Mouse (Mus musculus): ENCODE results near the gene Defb30.

Gene Defb30

DNA sequence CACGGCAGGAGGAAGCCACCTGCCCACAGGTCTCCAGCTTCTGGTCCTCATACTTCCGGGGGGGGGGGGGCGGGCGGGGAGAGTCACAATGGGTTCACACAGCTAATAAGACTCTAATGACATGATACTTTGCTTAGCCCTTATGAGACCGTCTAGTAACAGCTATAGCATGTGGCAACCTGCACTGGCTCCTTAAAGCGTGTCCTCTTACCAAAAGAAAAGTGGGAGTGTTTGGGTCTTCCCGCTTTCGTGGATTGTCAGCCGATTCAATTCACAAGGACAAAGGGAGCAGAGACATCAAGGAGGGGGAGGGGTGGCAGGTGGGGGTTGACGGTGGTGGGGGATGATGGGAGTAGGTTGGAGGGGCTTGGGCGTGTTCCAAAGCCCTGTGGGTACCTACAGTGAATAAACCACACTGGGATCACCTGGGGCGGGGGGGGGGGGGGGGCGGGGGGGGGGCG is at the start of gene Defb30:
Gene Defb30 (minus strand): TSS at position 51 of the 461 bp plus-strand sequence.
- WGBS, result 67% methylated on average over 14 of the region's 14 CpGs

DNA sequence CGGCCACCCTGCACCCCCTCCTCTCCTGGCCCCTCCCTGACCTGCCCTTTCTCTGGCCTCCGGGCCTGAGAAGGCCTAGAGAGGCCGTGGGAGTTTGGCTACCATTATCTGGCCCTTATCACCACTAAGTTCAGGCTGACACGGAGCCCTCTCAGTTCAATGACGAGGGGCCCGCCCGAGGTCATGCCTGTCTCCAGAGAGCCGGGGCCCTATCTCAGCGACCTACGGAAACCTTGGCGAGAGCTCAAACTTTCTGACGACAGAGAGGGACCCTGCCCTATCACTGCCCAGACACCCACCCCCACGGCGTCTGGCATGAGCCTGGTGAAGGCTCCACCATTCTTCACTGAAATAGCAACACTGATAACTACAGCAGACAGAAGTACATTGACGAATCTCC is 17.9 kb upstream of the Defb30 start:
- WGBS, result 84% methylated on average over 15 of the region's 15 CpGs

DNA sequence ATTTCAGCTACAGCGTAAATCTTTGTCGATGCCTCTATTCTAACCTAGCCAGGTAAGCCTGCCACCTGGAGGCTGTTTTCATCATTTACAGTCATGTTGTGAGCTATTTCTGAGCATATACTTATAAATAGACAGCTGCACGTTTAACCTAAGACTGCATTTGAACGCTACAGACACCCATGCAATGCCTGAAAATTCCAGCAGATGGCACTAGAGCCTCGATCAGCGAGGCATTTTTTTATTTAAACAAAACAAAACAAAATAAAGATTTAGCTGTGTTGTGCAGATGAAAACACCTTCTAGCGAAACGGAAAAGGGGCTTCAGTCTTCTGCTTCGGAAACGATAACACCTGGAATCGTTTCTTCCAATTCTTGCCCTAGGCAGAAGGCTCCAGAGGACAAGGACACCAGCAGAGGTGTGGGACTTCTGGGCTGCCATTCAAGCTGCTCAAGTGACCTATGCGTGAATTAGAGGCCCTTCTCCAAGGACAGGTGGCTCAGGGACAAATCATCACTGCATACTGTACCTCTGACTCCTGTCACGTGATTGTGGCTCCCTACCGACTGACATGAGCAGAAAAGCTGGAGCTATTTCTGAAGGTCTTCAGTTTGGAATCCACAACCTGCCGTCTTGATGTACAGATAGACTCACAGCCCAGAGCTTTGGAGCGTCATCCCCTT is 17.0 kb upstream of the Defb30 start:
- WGBS, result 18% methylated on average over 16 of the region's 16 CpGs

DNA sequence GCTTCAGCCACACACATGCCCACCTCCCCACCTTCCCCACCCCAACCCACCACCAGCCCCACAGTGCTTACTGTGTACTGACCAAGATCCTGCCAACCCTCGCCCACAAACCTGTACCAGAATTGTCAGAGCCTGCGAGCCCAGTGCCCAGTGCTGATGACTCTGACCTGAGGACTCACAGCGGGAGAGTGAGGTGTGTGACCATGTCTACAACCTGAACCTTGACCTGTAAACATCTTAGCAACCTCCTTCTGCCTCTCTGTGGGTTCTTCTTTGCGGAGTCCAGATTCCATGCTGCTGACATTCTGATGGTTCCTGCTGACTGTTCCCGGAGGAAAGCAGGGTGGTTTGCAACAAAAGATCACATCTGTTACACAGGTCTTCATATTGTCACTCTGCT is 15.6 kb upstream of the Defb30 start:
- 77% methylated on average over 5 of the region's 5 CpGs for WGBS

DNA sequence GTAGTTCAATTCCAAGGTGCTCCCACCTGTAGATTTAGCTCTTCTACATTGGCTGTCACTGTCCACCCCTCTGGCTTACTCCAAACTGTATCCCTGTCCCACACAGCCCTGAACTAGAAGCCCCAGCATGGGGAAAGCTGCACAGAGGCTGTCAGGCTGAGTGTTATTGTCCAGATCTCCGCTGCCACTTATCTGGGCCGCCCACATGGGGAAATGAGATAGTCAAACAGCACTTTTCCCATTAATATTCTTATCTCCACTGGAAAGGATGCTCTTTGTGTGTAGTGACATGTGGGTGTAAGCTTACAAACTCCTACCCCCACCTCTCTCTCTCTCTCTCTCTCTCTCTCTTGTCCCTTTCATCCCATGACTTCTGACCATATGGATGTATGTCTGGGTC is 12.4 kb upstream of the Defb30 start:
- WGBS, result 98% methylated on average over 2 of the region's 2 CpGs

DNA sequence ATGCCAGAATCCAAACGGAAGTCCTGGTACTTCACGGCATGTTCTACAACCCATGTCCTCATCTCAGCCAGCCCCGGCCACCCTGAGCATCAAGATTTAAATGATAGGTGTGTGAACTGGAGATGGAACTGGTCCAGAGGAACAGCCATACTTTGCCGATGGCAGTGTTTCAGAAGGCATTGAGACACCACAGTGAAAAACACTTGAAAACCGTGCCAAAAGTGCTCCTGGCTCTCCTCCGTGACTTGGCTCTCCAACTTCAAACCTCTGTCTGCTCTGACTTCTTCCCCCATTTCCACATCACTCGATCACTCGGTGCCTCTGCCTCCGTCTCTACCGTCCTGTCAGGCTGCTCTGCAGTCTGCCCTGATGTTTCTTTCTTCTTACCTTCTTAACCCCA is 10.6 kb upstream of the Defb30 start:
- WGBS, result 60% methylated on average over 10 of the region's 10 CpGs

DNA sequence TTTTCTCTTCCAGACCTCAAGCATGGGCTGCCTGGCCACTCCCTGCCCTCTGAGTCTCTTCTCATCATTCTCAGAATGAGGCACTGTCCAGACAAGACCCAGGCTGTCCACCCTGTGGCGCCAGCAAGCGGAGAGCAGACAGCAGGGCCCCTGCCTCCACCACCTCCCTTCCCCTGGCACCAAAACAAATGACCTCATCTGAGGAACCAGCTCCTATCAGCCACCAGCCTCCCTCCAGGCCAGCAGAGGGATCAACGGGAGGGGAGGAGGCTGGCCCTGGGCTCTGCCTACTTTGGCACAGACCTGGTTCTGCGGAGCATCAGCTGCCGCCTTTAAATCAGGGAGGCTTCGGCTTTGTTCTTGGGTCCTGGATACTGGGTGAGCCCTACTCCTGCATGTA is 5.0 kb upstream of the Defb30 start:
- WGBS, result 33% methylated on average over 6 of the region's 6 CpGs

DNA sequence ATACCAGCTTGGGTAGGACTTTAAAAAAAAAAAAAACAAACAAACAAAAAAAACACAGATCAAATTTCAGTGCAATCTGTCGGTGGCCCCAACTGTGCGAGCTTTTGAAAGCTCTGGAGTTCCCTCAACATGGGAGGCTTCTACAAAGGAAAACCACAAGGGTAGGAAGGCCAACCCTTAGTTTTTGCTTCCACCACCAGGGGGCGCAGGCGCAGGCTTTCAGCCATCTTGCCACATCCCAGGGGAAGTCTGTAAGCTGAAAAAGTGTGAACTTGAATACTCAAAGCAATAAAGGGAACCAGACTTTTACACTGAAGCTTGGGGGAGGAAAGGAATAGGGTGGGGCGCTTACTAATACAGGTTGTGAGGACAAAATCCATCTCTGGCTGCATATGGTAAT is 1.0 kb upstream of the Defb30 start:
- WGBS, result 41% methylated on average over 5 of the region's 5 CpGs

DNA sequence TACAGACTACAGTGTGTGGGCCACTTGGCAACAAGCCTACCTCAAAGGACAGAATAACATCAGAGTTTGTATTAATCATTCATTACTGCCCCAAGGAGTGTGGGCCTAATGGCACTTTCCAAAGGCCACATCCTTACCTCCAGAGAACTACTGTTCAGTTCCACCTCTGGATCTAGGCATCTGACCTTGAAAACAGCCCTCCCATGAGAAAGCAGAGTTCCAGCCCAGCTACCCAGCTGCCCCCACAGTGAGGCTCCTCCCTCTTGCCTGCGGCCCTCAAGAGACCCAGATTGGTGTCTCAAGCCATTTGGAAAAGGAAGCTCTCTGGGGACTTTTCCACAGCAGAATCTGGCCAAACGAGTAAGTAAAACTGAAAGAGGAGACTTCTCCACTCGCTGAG is 3.1 kb downstream of the Defb30 start, which contains the start of gene Defb42:
Gene Defb42 (plus strand): TSS at position 301 of the 400 bp plus-strand sequence.
- WGBS, result 83% methylated on average over 3 of the region's 3 CpGs

DNA sequence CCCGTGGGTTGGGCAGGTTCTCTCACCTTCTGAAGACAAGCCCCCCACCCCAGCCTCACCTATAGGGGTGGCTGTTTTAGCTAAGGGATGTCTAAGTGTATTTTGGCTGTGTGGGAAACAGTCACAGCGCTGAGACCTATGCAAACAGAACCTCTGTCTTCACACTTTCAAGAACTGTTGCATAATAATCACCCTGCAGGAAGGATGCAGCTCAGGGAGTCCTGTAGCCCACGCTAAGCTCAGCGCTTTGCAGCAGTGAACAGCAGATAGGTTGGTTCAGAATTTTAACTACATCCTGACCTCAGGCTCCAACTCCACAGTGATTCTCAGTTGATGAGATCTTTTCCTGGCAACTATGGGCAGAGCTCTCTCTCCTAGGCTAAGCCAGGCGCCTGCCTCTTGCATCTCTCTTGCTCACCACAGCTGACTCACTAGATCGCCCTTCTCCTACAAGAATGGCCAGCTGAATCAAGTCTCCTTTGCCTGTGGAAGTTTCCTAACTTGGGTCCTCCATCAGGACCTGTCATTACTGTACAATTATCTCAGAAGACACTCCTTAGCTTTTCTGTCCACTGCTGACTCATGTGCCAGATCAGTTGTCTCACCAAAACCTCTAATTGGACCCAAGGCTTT is 29.1 kb downstream of the Defb30 start:
- 45% methylated on average over 6 of the region's 6 CpGs for WGBS

DNA sequence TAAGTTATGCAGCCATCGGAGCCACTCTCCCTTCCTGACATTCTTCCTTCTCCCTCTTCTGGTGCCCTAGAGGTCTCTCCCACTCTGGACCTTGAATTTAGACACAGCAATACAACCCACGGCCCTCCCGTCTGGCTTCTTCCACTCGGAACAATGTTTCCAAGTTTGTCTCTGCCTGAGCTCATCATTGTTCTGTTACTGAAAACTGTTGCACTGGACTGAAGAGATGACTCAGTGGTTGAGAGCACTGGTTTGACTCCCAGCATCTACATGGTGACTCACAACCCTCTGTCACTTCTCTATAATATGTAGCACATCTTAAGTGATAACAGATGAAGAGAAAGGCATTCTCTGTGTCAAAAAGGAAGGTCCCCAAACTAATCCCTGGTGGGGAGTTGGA is 35.1 kb downstream of the Defb30 start:
- WGBS, result 52% methylated on average over 4 of the region's 4 CpGs

DNA sequence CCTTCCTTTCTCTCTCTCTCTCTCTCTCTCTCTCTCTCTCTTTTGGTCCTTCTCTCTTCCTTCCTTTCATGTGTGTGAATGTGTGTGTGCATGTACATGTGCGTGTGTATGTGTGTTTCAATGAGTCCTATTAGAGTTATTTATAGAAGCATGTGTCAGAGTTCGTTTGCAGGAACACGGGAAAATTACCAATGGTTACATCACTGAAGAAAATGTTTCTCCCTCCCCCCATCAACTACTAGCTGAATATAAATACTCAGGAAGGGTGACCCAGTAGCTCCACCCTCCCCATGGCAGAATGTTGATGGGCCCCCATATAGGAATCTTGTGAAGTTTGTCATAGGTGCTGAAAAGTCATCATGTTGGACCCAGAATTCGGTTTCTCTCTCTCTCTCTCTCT is 36.7 kb downstream of the Defb30 start:
- WGBS, result 70% methylated on average over 4 of the region's 4 CpGs

DNA sequence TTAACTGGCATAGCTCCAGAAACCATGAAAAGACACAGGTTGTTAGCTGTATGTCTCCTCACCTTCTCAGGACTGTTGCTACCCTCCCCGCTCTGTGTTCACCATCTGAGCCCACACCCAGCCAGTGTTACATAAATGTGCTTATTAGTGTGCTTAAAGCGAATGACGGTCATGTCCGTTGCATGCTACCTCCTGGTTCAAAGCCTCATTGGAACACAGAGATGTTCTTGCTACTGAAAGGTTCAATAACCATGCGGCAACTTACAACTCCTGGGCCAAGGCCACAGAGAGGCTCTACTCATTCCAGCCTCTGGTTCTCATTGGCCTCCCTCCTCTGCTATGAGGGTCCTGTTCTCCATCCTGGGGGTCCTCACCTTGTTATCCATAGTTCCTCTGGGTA is 38.3 kb downstream of the Defb30 start, which contains the start of gene Defb43:
Gene Defb43 (plus strand): TSS at position 301 of the 400 bp plus-strand sequence.
- 97% methylated on average over 5 of the region's 5 CpGs for WGBS

DNA sequence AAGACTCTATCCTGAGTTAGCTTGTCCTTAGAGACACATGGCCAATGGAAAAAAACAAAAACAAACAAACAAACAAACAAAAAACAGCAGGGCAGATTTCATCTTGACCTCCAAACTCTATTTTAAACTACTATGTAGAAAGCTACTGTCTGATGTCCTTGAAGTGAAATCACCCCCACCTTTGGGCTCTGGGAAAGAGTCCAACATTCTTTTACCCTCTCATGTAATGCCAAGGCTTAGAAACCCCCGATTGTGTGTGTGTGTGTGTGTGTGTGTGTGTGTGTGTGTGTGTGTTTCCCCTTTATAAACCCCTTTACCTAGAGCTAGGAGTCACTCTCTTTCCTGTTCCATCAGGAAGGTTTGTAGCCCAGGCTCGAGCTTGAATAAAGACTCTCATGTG is 47.2 kb downstream of the Defb30 start:
- 43% methylated on average over 2 of the region's 2 CpGs for WGBS

DNA sequence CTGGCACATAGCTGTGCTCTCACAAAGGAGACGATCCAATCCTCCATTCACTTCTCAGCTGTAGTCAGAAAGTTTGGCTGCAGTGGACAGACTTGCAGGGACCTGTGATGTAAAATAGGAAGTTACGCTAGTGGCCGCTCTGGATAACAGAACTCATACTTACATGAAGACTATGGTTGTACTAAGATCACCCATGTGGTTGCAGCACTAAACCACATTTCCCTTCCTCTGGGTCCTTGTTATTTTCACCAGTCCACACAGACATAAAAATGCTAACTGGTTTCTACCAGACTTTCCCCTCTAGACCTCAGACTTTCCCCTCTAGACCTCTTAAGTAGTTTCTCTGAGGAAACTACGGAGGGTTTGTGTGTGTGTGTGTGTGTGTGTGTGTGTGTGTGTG is 50.8 kb downstream of the Defb30 start:
- 95% methylated on average over 4 of the region's 4 CpGs for WGBS

DNA sequence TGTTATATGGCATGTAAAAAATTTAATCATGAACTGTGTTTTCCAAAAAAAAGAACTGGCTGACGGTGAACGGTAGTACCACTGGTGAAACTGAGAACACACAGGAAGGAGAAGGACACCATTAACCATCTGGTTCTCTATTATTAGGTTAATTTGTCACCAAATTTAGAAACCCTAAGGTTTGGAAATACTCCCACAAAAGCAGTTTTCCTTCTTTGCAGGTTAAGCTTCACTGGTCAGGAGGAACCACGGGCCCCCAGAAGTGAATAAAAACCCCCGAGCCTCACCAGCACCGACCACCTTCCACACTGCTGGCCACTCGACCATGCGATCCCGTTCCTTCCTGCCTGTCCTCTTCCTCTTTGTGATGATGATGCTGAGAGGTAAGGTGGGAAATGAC is 52.0 kb downstream of the Defb30 start, which contains the start of gene Defb47:
Gene Defb47 (plus strand): TSS at position 301 of the 400 bp plus-strand sequence.
- 89% methylated on average over 8 of the region's 8 CpGs for WGBS

DNA sequence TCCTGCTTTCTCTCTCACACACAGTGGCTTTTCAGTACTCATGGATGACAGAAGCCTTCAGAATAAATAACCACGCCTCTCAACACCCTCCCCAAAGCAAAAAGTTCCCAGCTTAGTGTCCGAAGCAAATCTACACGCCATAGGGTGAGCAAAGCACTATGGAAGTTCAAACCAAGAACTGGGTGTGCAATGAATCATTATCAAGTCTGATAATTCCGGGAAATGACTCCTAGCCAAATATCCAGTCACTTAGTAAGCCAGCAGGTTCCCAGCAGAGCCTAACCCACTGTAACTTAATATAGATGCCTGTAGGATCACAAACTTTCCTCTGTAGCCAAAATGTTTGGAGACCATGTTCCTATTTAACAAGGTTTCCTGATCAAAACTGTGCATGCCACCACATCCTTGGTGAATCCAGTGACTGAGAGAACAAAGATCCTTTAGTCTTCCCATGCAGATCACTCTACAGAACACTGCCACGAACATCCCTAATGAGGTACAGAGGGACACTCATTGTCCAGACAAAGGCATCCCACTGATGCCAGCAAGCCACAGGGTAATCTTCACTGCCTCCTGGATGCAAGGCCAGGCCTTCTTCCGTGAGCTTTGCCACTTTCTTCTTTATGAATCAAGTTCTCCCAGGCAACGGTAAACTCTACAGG is 57.8 kb downstream of the Defb30 start:
- WGBS, result 78% methylated on average over 7 of the region's 7 CpGs

DNA sequence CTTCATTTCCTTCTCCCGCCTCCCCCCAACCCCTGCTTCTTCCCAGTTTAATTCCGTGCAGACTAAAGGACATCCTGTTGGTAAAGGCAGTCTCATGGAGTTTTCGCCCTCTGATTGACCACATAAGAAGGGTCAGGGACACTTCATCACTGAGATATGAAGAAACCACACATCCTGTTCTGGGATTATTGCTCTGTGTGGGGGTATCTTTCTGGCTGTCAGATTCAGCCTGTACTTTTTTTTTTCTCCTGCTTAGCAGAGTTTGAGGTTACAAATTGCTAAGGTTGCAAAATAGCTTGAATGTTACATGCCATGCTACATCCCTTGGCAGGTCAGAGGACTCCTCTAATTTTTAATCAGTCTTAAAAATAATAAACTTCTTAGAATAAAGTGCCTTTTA is 58.5 kb downstream of the Defb30 start:
- WGBS, result 80% methylated on average over 3 of the region's 3 CpGs

DNA sequence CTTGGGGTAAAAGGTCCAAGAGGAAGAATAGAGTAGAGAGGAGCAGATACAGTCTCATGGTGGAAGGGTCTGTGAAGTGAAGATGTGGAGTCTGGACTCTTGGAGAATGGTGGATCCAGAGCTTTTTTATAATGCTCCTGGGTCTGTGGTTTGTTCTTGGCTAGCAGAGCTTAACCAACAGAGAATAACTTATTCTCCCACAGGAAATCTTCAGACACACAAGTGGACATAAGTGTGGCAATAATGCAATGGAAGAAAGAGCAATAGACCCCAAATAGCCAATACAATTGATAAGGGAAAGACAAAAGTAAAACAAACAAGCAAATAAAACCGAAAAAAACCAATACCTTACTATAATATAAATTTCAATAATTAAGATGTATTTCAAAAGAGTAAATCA is 65.3 kb downstream of the Defb30 start, which contains the start of gene Defb48:
Gene Defb48 (minus strand): TSS at position 101 of the 400 bp plus-strand sequence.
- WGBS, result 74% methylated on average over 1 of the region's 1 CpGs
